Mouse (Mus musculus): ENCODE measurements around the gene Grik4. TPM values are rescaled to one million over a fixed set of nuclear protein-coding genes. Genes with fewer than 3 reads are reported as not detected.

Grik4 gene
- polyA plus RNA-seq, 1 experiment from 2014 or later: 1.9 TPM

- no peak for DNase-seq (ENCODE audit: low spot score)
- peaks cover 62% of the 10 kb centered on the region for H3K27me3 ChIP-seq (ENCODE audit: insufficient read depth, poor library complexity, severe bottlenecking)
- H3K4me3 ChIP-seq: no peak overlapping the region
- H3K36me3 ChIP-seq: 0 out of 2 replicates have a peak, but pooled peaks cover 3% of the 10 kb centered on the region
- H3K27ac ChIP-seq: no peak overlapping the region
- H3K4me1 ChIP-seq: peaks cover 21% of the 10 kb centered on the region
- H3K9me3 ChIP-seq: no peaks in the 10 kb centered on the region
- WGBS: 92% methylated on average over 15 of the region's 15 CpGs
These were observed 475.0 kb downstream of the Grik4 start for GRCm38 (mm10) chr9:42469323-42469722.

- peaks cover 25% of the 10 kb centered on the region for H3K4me1 ChIP-seq
- 89% methylated on average over 5 of the region's 5 CpGs for WGBS
- no peaks in the 10 kb centered on the region for H3K9me3 ChIP-seq
- no peak for DNase-seq (ENCODE audit: low spot score)
- H3K4me3 ChIP-seq: no peak overlapping the region
- 0 out of 2 replicates have a peak, but pooled peaks cover 3% of the 10 kb centered on the region for H3K36me3 ChIP-seq
- no peak overlapping the region for H3K27ac ChIP-seq
- H3K27me3 ChIP-seq (ENCODE audit: insufficient read depth, poor library complexity, severe bottlenecking): peaks cover 60% of the 10 kb centered on the region
These were observed 475.9 kb downstream of the Grik4 start for GRCm38 (mm10) chr9:42468360-42468759.

Small RNA genes lying within 50 kb of the gene (microRNA-seq; reads per million reads assigned to microRNA genes)
- not detected for gene Gm27509

Other genes starting within 250 kb of the Grik4 start
- gene Arhgef12, start 162.7 kb upstream of the Grik4 start, polyA plus RNA-seq (2016; fragmentation: Nextera tagmentation; extraction: Ambion mirVana): 10.2 and 11.3 TPM in 2 replicates
- 11.2 and 15.7 TPM in 2 replicates for gene Tmem136, start 172.1 kb upstream of the Grik4 start, polyA plus RNA-seq (2016; fragmentation: Nextera tagmentation; extraction: Ambion mirVana)

Measured in heart, embryonic 10.5 days (tissue).